Mouse (Mus musculus) testis, adult 2 months (tissue): ENCODE data around the gene Tmem52. TPM values are rescaled to one million over a fixed set of nuclear protein-coding genes. Genes with fewer than 3 reads are reported as not detected.
A peak's percentile ranks its signal among the peaks of the same experiment; 100 is the strongest.
"Not testable (repeated sequence)": the region's sequence is repeated elsewhere in the genome, so short reads cannot be mapped to it uniquely, and the experiment has no call there.

Experiments
- H3K27ac ChIP-seq: fragments of 200-500 bp; 2 replicates; pipeline ENCODE4 v1.5.1; 2012; ENCODE audit warnings: low read depth, low read length; ENCODE audit not compliant: control insufficient read depth, insufficient read depth
- H3K27me3 ChIP-seq: fragments of 200-500 bp; 2 replicates; pipeline ENCODE4 v1.6.1; 2012; ENCODE audit warnings: mild to moderate bottlenecking, low read length, moderate library complexity; ENCODE audit not compliant: control insufficient read depth, insufficient read depth
- H3K36me3 ChIP-seq: fragments of 200-500 bp; 2 replicates; pipeline ENCODE4 v1.6.1; 2012; ENCODE audit warnings: mild to moderate bottlenecking, low read length; ENCODE audit not compliant: control insufficient read depth, insufficient read depth
- H3K4me1 ChIP-seq: fragments of 200-500 bp; 2 replicates; pipeline ENCODE4 v1.6.1; 2012; ENCODE audit warnings: low read length; ENCODE audit not compliant: control insufficient read depth, insufficient read depth
- H3K4me3 ChIP-seq: fragments of 200-500 bp; 2 replicates; pipeline ENCODE4 v1.5.1; 2012; ENCODE audit warnings: low read depth, mild to moderate bottlenecking, low read length, moderate library complexity, mixed read lengths; ENCODE audit not compliant: control insufficient read depth
- CTCF ChIP-seq: fragments of 200-500 bp; IDR thresholded peaks from 2 replicates; pipeline ENCODE4 v1.5.1; 2012; ENCODE audit warnings: low read depth, mild to moderate bottlenecking, inconsistent platforms, low read length, moderate library complexity; ENCODE audit not compliant: control insufficient read depth, insufficient read depth, insufficient replicate concordance
- POLR2A ChIP-seq: fragments of 200-500 bp; IDR thresholded peaks from 2 replicates; pipeline ENCODE4 v1.6.1; 2012; ENCODE audit warnings: low read depth, mild to moderate bottlenecking, inconsistent platforms, low read length, moderate library complexity; ENCODE audit not compliant: control insufficient read depth
- polyA plus RNA-seq: library from polyadenylated mRNA; depleted of rRNA; stranded (reverse); fragments of >200 nt; gene quantifications from 2 replicates; pipeline ENCODE4 v1.2.3, GENCODE M21; 2012

Gene Tmem52
- polyA plus RNA-seq, 1 experiment: 30.0 TPM

GRCm38 (mm10) chr4:155472716-155473290 is 3.9 kb downstream of the Tmem52 start:
- no peaks in the 10 kb centered on the region for H3K27me3 ChIP-seq
- no peak for TF ChIP-seq CTCF
- no peak for TF ChIP-seq POLR2A
- H3K36me3 ChIP-seq: no peaks in the 10 kb centered on the region
- H3K27ac ChIP-seq: no peak overlapping the region
- H3K4me1 ChIP-seq: peaks cover 3% of the 10 kb centered on the region
- no peak overlapping the region for H3K4me3 ChIP-seq

GRCm38 (mm10) chr4:155473319-155473718 is 4.4 kb downstream of the Tmem52 start:
- H3K4me3 ChIP-seq: no peak overlapping the region
- TF ChIP-seq POLR2A (no peak), CTCF (no peak)

GRCm38 (mm10) chr4:155473796-155474195 is 4.9 kb downstream of the Tmem52 start:
- not testable (repeated sequence) for H3K27me3 ChIP-seq, H3K4me3 ChIP-seq, H3K36me3 ChIP-seq, H3K27ac ChIP-seq, H3K4me1 ChIP-seq

More at GRCm38 (mm10) chr4:155473319-155473718, 4.4 kb downstream of the Tmem52 start:
- Histone ChIP-seq H3K27ac (no peak overlapping the region), H3K4me1 (peaks cover 3% of the 10 kb centered on the region), H3K36me3 (no peaks in the 10 kb centered on the region), H3K27me3 (no peaks in the 10 kb centered on the region)

- H3K36me3 ChIP-seq: no peaks in the 10 kb centered on the region
- peak overlapping the region; percentile 58 for H3K4me3 ChIP-seq
- TF ChIP-seq CTCF (peak; percentile 93), POLR2A (no peak)
- peaks cover 12% of the 10 kb centered on the region for H3K4me1 ChIP-seq
- H3K27ac ChIP-seq: peak overlapping the region; percentile 63
- H3K27me3 ChIP-seq: no peaks in the 10 kb centered on the region
These were observed 12.6 kb downstream of the Tmem52 start for GRCm38 (mm10) chr4:155481381-155482124.

GRCm38 (mm10) chr4:155482125-155482480 is 13.2 kb downstream of the Tmem52 start:
- H3K27ac ChIP-seq: peak overlapping the region; percentile 63

GRCm38 (mm10) chr4:155482733-155483540 is 14.0 kb downstream of the Tmem52 start:
- H3K36me3 ChIP-seq: no peaks in the 10 kb centered on the region
- H3K27me3 ChIP-seq: no peaks in the 10 kb centered on the region
- TF ChIP-seq CTCF (no peak), POLR2A (no peak)
- no peak overlapping the region for H3K4me3 ChIP-seq
- H3K27ac ChIP-seq: no peak overlapping the region
- H3K4me1 ChIP-seq: peaks cover 12% of the 10 kb centered on the region

More at GRCm38 (mm10) chr4:155482125-155482480, 13.2 kb downstream of the Tmem52 start:
- H3K4me3 ChIP-seq: no peak overlapping the region
- TF ChIP-seq CTCF (no peak), POLR2A (no peak)
- no peaks in the 10 kb centered on the region for H3K27me3 ChIP-seq
- peaks cover 12% of the 10 kb centered on the region for H3K4me1 ChIP-seq
- no peaks in the 10 kb centered on the region for H3K36me3 ChIP-seq

- TF ChIP-seq CTCF (no peak), POLR2A (no peak)
- Histone ChIP-seq H3K36me3 (no peaks in the 10 kb centered on the region), H3K4me1 (peaks cover 16% of the 10 kb centered on the region), H3K4me3 (no peak overlapping the region), H3K27ac (no peak overlapping the region), H3K27me3 (no peaks in the 10 kb centered on the region)
These were observed 16.6 kb downstream of the Tmem52 start for GRCm38 (mm10) chr4:155485521-155485920.
